21 mouse cellular contexts compared by ENCODE assay signal in genomic region chr5:97809007-97809406, GRCm38 (mm10).
DNase-seq lines count a peak whose midpoint lies in the region; ATAC-seq lines count a peak whose summit lies in the region.
"Had no signal": no experiment of that assay in that cellular context is flagged by ENCODE, and none has a peak within 500 bp of the region (broad histone marks: within the 10 kb centered on the region; RNA-seq: fewer than 3 reads in every experiment).

No protein-coding gene starts in this region.

- no peak overlapping the region for H3K4me3 ChIP-seq in kidney, embryonic 16.5 days (ENCODE audit: low read length)
- H3K4me3 ChIP-seq in kidney, embryonic 15.5 days (replicated peaks) = no peak overlapping the region
- H3K4me3 ChIP-seq: heart, embryonic 13.5 days; hindbrain, embryonic 12.5 days; left cerebral cortex, adult 2 months; neural tube, embryonic 12.5 days had no signal

- H3K36me3 ChIP-seq in kidney, embryonic 16.5 days (ENCODE audit: insufficient read depth, low read length) = no peaks in the 10 kb centered on the region
- no peaks in the 10 kb centered on the region for H3K36me3 ChIP-seq in kidney, embryonic 15.5 days
- H3K36me3 ChIP-seq: heart, embryonic 13.5 days; hindbrain, embryonic 12.5 days; neural tube, embryonic 12.5 days had no signal

- no peaks in the 10 kb centered on the region for H3K27me3 ChIP-seq in kidney, embryonic 16.5 days (ENCODE audit: insufficient read depth, low read length)
- no peaks in the 10 kb centered on the region for H3K27me3 ChIP-seq in kidney, embryonic 15.5 days
- H3K27me3 ChIP-seq: heart, embryonic 13.5 days; hindbrain, embryonic 12.5 days; neural tube, embryonic 12.5 days had no signal

- peak; percentile 48 for DNase-seq in heart, adult 8-10 months (ENCODE audit: low spot score)
- DNase-seq in heart, postnatal 36 days = no peak
- DNase-seq in lung, postnatal 25 days (ENCODE audit: low spot score) = peak; percentile 22
- no peak for DNase-seq in lung, postnatal 14 days
- DNase-seq in left cerebral cortex, postnatal 25 days (ENCODE audit: low spot score in 2 of 2) = no peak
- DNase-seq: cerebellum, adult 2 months; cerebellum, postnatal 36 days; gastrocnemius, postnatal 14 days; kidney, postnatal 4 days; layer of hippocampus, adult 9-11 months; right cerebral cortex, postnatal 4 days had no signal

- H3K4me2 ChIP-seq in kidney, embryonic 16.5 days (replicated peaks; ENCODE audit: low read depth, low read length) = no peak overlapping the region
- H3K4me2 ChIP-seq in kidney, embryonic 15.5 days = no peak overlapping the region
- H3K4me2 ChIP-seq: heart, embryonic 13.5 days; hindbrain, embryonic 12.5 days; midbrain, embryonic 11.5 days; neural tube, embryonic 12.5 days had no signal

- intact Hi-C loops in heart, postnatal 36 days (cut with DNase I) = no loop called here
- intact Hi-C loops in left cerebral cortex, postnatal 25 days (cut with DNase I) = no loop called here

- no peaks in the 10 kb centered on the region for H3K9me3 ChIP-seq in kidney, embryonic 16.5 days (ENCODE audit: low read length)
- H3K9me3 ChIP-seq in kidney, embryonic 15.5 days (replicated peaks) = no peaks in the 10 kb centered on the region
- H3K9me3 ChIP-seq: heart, embryonic 13.5 days; hindbrain, embryonic 12.5 days; neural tube, embryonic 12.5 days had no signal

- 0 out of 2 replicates have a peak, but pooled peaks have one; percentile 51 for ATAC-seq in kidney, embryonic 16.5 days (ENCODE audit: low FRiP score, low TSS enrichment)
- no peak for ATAC-seq in kidney, embryonic 15.5 days (replicated peaks; ENCODE audit: low FRiP score)

- no peaks in the 10 kb centered on the region for H3K4me1 ChIP-seq in kidney, embryonic 16.5 days (ENCODE audit: insufficient read depth, low read length)
- no peaks in the 10 kb centered on the region for H3K4me1 ChIP-seq in kidney, embryonic 15.5 days
- H3K4me1 ChIP-seq: heart, embryonic 13.5 days; hindbrain, embryonic 12.5 days; neural tube, embryonic 12.5 days had no signal

- H3K27ac ChIP-seq in kidney, embryonic 16.5 days (ENCODE audit: low read length) = no peak overlapping the region
- H3K27ac ChIP-seq in kidney, embryonic 15.5 days = no peak overlapping the region
- H3K27ac ChIP-seq: heart, embryonic 13.5 days; hindbrain, embryonic 12.5 days; left cerebral cortex, adult 2 months; liver, embryonic 14.5 days; macrophage; neural tube, embryonic 12.5 days; stomach, postnatal 0 days had no signal

- H3K9ac ChIP-seq in kidney, embryonic 16.5 days (replicated peaks; ENCODE audit: low read length) = no peak overlapping the region
- H3K9ac ChIP-seq in kidney, embryonic 15.5 days = no peak overlapping the region
- H3K9ac ChIP-seq: heart, embryonic 13.5 days; hindbrain, embryonic 12.5 days; liver, embryonic 14.5 days; neural tube, embryonic 12.5 days had no signal

- 18% methylated on average over 2 of the region's 2 CpGs for WGBS in kidney, embryonic 16.5 days
- 11% methylated on average over 2 of the region's 2 CpGs for WGBS in kidney, embryonic 15.5 days

Comparison
In these comparisons a context has a peak if more than half of its experiments do, and no peak if none do; other contexts are left out.
1. DNase-seq: peak in heart, adult 8-10 months (single experiment) and lung, postnatal 25 days (single experiment); none in heart, postnatal 36 days (0 of 2), lung, postnatal 14 days (single experiment) and left cerebral cortex, postnatal 25 days (0 of 2).